Mouse (Mus musculus) heart, embryonic 16.5 days (tissue): ENCODE measurements around the gene Golph3. TPM values are rescaled to one million over a fixed set of nuclear protein-coding genes. Genes with fewer than 3 reads are reported as not detected.

Source experiments
- ATAC-seq: fragments of 200-750 bp; cut with Nextera tagmentation; replicated peaks from 2 replicates; pipeline ENCODE4 v1.8.0; 2017; ENCODE audit warnings: moderate number of reproducible peaks; ENCODE audit not compliant: insufficient read depth, low FRiP score; ENCODE audit errors: extremely low read depth
- H3K27ac ChIP-seq: fragments of 300-500 bp; sonication (generic); 2 replicates; pipeline ENCODE4 v1.5.1; 2014; ENCODE audit warnings: mild to moderate bottlenecking, low read length, control low read depth, moderate library complexity
- H3K27me3 ChIP-seq: fragments of 300-500 bp; sonication (generic); 2 replicates; pipeline ENCODE4 v1.6.1; 2014; ENCODE audit warnings: low read length, mixed read lengths; ENCODE audit not compliant: control insufficient read depth, insufficient read depth
- H3K36me3 ChIP-seq: fragments of 300-500 bp; sonication (generic); 2 replicates; pipeline ENCODE4 v1.6.1; 2014; ENCODE audit not compliant: control insufficient read depth, insufficient read depth
- H3K4me1 ChIP-seq: fragments of 300-500 bp; sonication (generic); 2 replicates; pipeline ENCODE4 v1.6.1; 2014; ENCODE audit warnings: low read length, mixed read lengths; ENCODE audit not compliant: control insufficient read depth, insufficient read depth
- H3K4me2 ChIP-seq: fragments of 300-500 bp; sonication (generic); 2 replicates; pipeline ENCODE4 v1.6.1; 2014; ENCODE audit warnings: low read depth, mild to moderate bottlenecking, control low read depth, low read length
- H3K4me3 ChIP-seq: fragments of 300-500 bp; sonication (generic); 2 replicates; pipeline ENCODE4 v1.5.1; 2014; ENCODE audit warnings: mild to moderate bottlenecking, control low read depth, low read length
- H3K9ac ChIP-seq: fragments of 300-500 bp; sonication (generic); 2 replicates; pipeline ENCODE4 v1.6.1; 2014; ENCODE audit warnings: low read length, control low read depth
- H3K9me3 ChIP-seq: fragments of 300-500 bp; sonication (generic); replicated peaks from 2 replicates; pipeline ENCODE4 v1.6.1; 2016; ENCODE audit warnings: low read length; ENCODE audit not compliant: control insufficient read depth
- WGBS: fragments of 180-500 bp; shearing (Covaris S2); extraction: QIAGEN DNeasy Blood & Tissue Kit; methylation state at CpG from one replicate; pipeline ENCODE4 v1.1.7; 2014; 5-methylcytosine and 5-hydroxymethylcytosine counted together
- polyA plus RNA-seq: library from polyadenylated mRNA; unstranded; fragments of >200 nt; fragmentation: Nextera tagmentation; extraction: Ambion mirVana; gene quantifications from 2 replicates; pipeline ENCODE4 v1.2.1, GENCODE M21; 2015

Gene Golph3
- polyA plus RNA-seq, 1 experiment from 2014 or later, result 67.6 TPM

GRCm38 (mm10) chr15:12397032-12397431 lies 75.8 kb downstream of the Golph3 start:
- H3K4me1 ChIP-seq, result no peaks in the 10 kb centered on the region
- H3K27me3 ChIP-seq, result no peaks in the 10 kb centered on the region
- H3K36me3 ChIP-seq, result peaks cover 19% of the 10 kb centered on the region
- no peak overlapping the region for H3K9ac ChIP-seq
- no peak for ATAC-seq
- no peak overlapping the region for H3K4me2 ChIP-seq
- WGBS, result 78% methylated on average over 6 of the region's 6 CpGs
- 0 out of 2 replicates have a peak, but pooled peaks cover 2% of the 10 kb centered on the region for H3K9me3 ChIP-seq
- H3K4me3 ChIP-seq, result no peak overlapping the region
- H3K27ac ChIP-seq, result no peak overlapping the region

Other genes starting within 250 kb of the Golph3 start
- gene Zfr, start 203.6 kb upstream of the Golph3 start, polyA plus RNA-seq, result 89.4 and 103 TPM in 2 replicates
- 13.0 and 13.1 TPM in 2 replicates for gene Mtmr12, start 116.4 kb upstream of the Golph3 start, polyA plus RNA-seq
- 0.75 TPM in 1 of 2 replicates, not detected in the other for gene 1810049J17Rik, start 449 bp downstream of the Golph3 start, polyA plus RNA-seq